ENCODE assay signal across 8 mouse cellular contexts in genomic region chr4:99714904-99715782, GRCm38 (mm10). TPM values are rescaled to one million over a fixed set of nuclear protein-coding genes. Genes with fewer than 3 reads are reported as not detected.
A peak's percentile ranks its signal among the peaks of the same experiment; 100 is the strongest.
DNase-seq lines count a peak whose midpoint lies in the region; ATAC-seq and TF ChIP-seq lines count a peak whose summit lies in the region.

TSS of gene Alg6 (plus strand) at chr4:99715664.

- peak within 1 kb of the TSS; percentile 78 for H3K9ac ChIP-seq in heart, embryonic 15.5 days
- peak within 1 kb of the TSS; percentile 68 for H3K9ac ChIP-seq in liver, embryonic 14.5 days (replicated peaks)
- H3K9ac ChIP-seq in neural tube, embryonic 11.5 days (ENCODE audit: low read length): peak within 1 kb of the TSS; percentile 74
- H3K9ac ChIP-seq in stomach, postnatal 0 days (ENCODE audit: low read length): peak within 1 kb of the TSS; percentile 89

- H3K4me1 ChIP-seq in forebrain, embryonic 10.5 days: peaks cover 10% of the 10 kb centered on the region
- H3K4me1 ChIP-seq in heart, embryonic 15.5 days (replicated peaks): 0 out of 2 replicates have a peak, but pooled peaks cover 6% of the 10 kb centered on the region
- peaks cover 0 to 9% of the 10 kb centered on the region in 2 experiments; a peak in 2 of 4 replicates for H3K4me1 ChIP-seq in liver, embryonic 14.5 days (replicated peaks; ENCODE audit: control insufficient read depth in 2 of 2, insufficient read depth in 2 of 2, low read length in 1 of 2)
- no peaks in the 10 kb centered on the region for H3K4me1 ChIP-seq in neural tube, embryonic 11.5 days (ENCODE audit: control insufficient read depth, insufficient read depth, low read length)
- 0 out of 2 replicates have a peak, but pooled peaks cover 4% of the 10 kb centered on the region for H3K4me1 ChIP-seq in stomach, postnatal 0 days (replicated peaks; ENCODE audit: control insufficient read depth, insufficient read depth)

- peak within 1 kb of the TSS; percentile 77 for H3K4me2 ChIP-seq in heart, embryonic 15.5 days
- H3K4me2 ChIP-seq in liver, embryonic 14.5 days (ENCODE audit: low read depth): peak within 1 kb of the TSS; percentile 70
- peak within 1 kb of the TSS; percentile 44 for H3K4me2 ChIP-seq in neural tube, embryonic 11.5 days (ENCODE audit: low read depth)
- peak within 1 kb of the TSS; percentile 86 for H3K4me2 ChIP-seq in stomach, postnatal 0 days (replicated peaks; ENCODE audit: low read depth)

- no peak for TF ChIP-seq EP300 in liver, embryonic 14.5 days (IDR thresholded peaks at IDR 0.05; ENCODE audit: low read depth)
- no peak for TF ChIP-seq EP300 in stomach, postnatal 0 days (optimal IDR thresholded peaks at IDR 0.05)

- peak; percentile 91 for ATAC-seq in heart, embryonic 15.5 days (replicated peaks; ENCODE audit: insufficient number of reproducible peaks, insufficient read depth, low FRiP score, low read depth)
- peak; percentile 95 for ATAC-seq in liver, embryonic 14.5 days (ENCODE audit: insufficient read depth)
- ATAC-seq in neural tube, embryonic 11.5 days (ENCODE audit: insufficient read depth, low FRiP score, low TSS enrichment): peak; percentile 93
- ATAC-seq in stomach, postnatal 0 days (ENCODE audit: low FRiP score, low TSS enrichment): peak; percentile 94

- H3K36me3 ChIP-seq in forebrain, embryonic 10.5 days (replicated peaks): peaks cover 10% of the 10 kb centered on the region
- peaks cover 5% of the 10 kb centered on the region for H3K36me3 ChIP-seq in heart, embryonic 15.5 days
- H3K36me3 ChIP-seq in liver, embryonic 14.5 days (replicated peaks; ENCODE audit: control insufficient read depth, insufficient read depth, low read depth): no peaks in the 10 kb centered on the region; the same call in 1 of the 2 replicates
- no peaks in the 10 kb centered on the region for H3K36me3 ChIP-seq in neural tube, embryonic 11.5 days (ENCODE audit: control insufficient read depth, insufficient read depth, low read length)
- no peaks in the 10 kb centered on the region for H3K36me3 ChIP-seq in stomach, postnatal 0 days (ENCODE audit: control insufficient read depth, insufficient read depth, low read length)

- H3K27me3 ChIP-seq in forebrain, embryonic 10.5 days (ENCODE audit: poor library complexity, severe bottlenecking): peaks cover 17% of the 10 kb centered on the region
- H3K27me3 ChIP-seq in heart, embryonic 15.5 days: no peaks in the 10 kb centered on the region
- H3K27me3 ChIP-seq in liver, embryonic 14.5 days (ENCODE audit: control insufficient read depth, insufficient read depth, low read length): no peaks in the 10 kb centered on the region
- H3K27me3 ChIP-seq in neural tube, embryonic 11.5 days (ENCODE audit: control insufficient read depth, insufficient read depth, low read length): no peaks in the 10 kb centered on the region
- H3K27me3 ChIP-seq in stomach, postnatal 0 days (ENCODE audit: control insufficient read depth, insufficient read depth, low read length): no peaks in the 10 kb centered on the region

- DNase-seq in CD8-positive naive resting alpha-beta T cell, adult 2 months (ENCODE audit: low read depth in 2 of 2, low spot score in 2 of 2): peak; percentile 92 to 95
- DNase-seq in c-Kit-positive CD71-negative TER-119-negative erythroid progenitor cells, embryonic 14.5 days (ENCODE audit: low read depth): peak; percentile 89
- DNase-seq in forebrain, embryonic 10.5 days (ENCODE audit: extremely low spot score, low spot score): peak; percentile 97
- DNase-seq in kidney, postnatal 25 days: peak; percentile 96 to 97
- peak; percentile 82 to 83 (median 83) for DNase-seq in liver, embryonic 14.5 days (ENCODE audit: low read depth in 3 of 3, low spot score in 3 of 3)
- peak; percentile 98 for DNase-seq in neural tube, embryonic 11.5 days (ENCODE audit: low spot score)
- DNase-seq in stomach, postnatal 0 days (ENCODE audit: low spot score): peak; percentile 98

- 4% methylated on average over 46 of the region's 46 CpGs for WGBS in forebrain, embryonic 10.5 days
- WGBS in heart, embryonic 15.5 days: 2% methylated on average over 46 of the region's 46 CpGs
- WGBS in liver, embryonic 14.5 days (ENCODE audit: insufficient replicate concordance): 2% methylated on average over 46 of the region's 46 CpGs
- 3% methylated on average over 43 of the region's 46 CpGs for WGBS in neural tube, embryonic 11.5 days
- 3% methylated on average over 44 of the region's 46 CpGs for WGBS in stomach, postnatal 0 days

- H3K4me3 ChIP-seq in forebrain, embryonic 10.5 days: peak within 1 kb of the TSS; percentile 66
- H3K4me3 ChIP-seq in heart, embryonic 15.5 days: peak within 1 kb of the TSS; percentile 72
- peak within 1 kb of the TSS; percentile 82 to 87 for H3K4me3 ChIP-seq in liver, embryonic 14.5 days (ENCODE audit: insufficient read depth in 1 of 2, low read depth in 2 of 2, low read length in 2 of 2)
- H3K4me3 ChIP-seq in neural tube, embryonic 11.5 days (ENCODE audit: low read depth, low read length): peak within 1 kb of the TSS; percentile 54
- H3K4me3 ChIP-seq in stomach, postnatal 0 days (ENCODE audit: low read depth, low read length): peak within 1 kb of the TSS; percentile 74

- H3K27ac ChIP-seq in forebrain, embryonic 10.5 days: peak within 1 kb of the TSS; percentile 91
- peak within 1 kb of the TSS; percentile 60 for H3K27ac ChIP-seq in heart, embryonic 15.5 days
- H3K27ac ChIP-seq in liver, embryonic 14.5 days: peak within 1 kb of the TSS; percentile 62
- peak within 1 kb of the TSS; percentile 21; the same call in 1 of the 2 replicates for H3K27ac ChIP-seq in neural tube, embryonic 11.5 days (ENCODE audit: low read depth, low read length)
- H3K27ac ChIP-seq in stomach, postnatal 0 days (replicated peaks): peak within 1 kb of the TSS; percentile 49

- H3K9me3 ChIP-seq in forebrain, embryonic 10.5 days: no peaks in the 10 kb centered on the region
- H3K9me3 ChIP-seq in heart, embryonic 15.5 days (replicated peaks): no peaks in the 10 kb centered on the region
- no peaks in the 10 kb centered on the region for H3K9me3 ChIP-seq in liver, embryonic 14.5 days (ENCODE audit: control insufficient read depth, low read length)
- H3K9me3 ChIP-seq in neural tube, embryonic 11.5 days (ENCODE audit: control insufficient read depth, low read length): no peaks in the 10 kb centered on the region
- H3K9me3 ChIP-seq in stomach, postnatal 0 days (ENCODE audit: control insufficient read depth, low read length): no peaks in the 10 kb centered on the region

- peak; percentile 32; the same call in 1 of the 2 replicates for TF ChIP-seq CTCF in liver, embryonic 14.5 days (IDR thresholded peaks at IDR 0.05; ENCODE audit: low read depth)
- peak; percentile 54 for TF ChIP-seq CTCF in stomach, postnatal 0 days (IDR thresholded peaks at IDR 0.05; ENCODE audit: low read depth)

RNA-seq across cellular contexts. Expression of gene Alg6, which starts in this region (rescaled TPM):
- 20.0 and 20.5 TPM in 2 replicates for polyA plus RNA-seq in forebrain, embryonic 10.5 days (2016; fragmentation: Nextera tagmentation; extraction: Ambion mirVana)
- 9.1 and 11.3 TPM in 2 replicates for polyA plus RNA-seq in heart, embryonic 15.5 days (2015; fragmentation: Nextera tagmentation; extraction: Ambion mirVana)
- 8.0 and 8.2 TPM in 2 replicates for polyA plus RNA-seq in liver, embryonic 14.5 days (2012; rRNA removed)
- polyA plus RNA-seq in liver, embryonic 14.5 days (2014; fragmentation: Nextera tagmentation; extraction: Ambion mirVana): 10.6 and 11.2 TPM in 2 replicates
- 16.4 and 17.4 TPM in 2 replicates for polyA plus RNA-seq in neural tube, embryonic 11.5 days (2014; fragmentation: Nextera tagmentation; extraction: Ambion mirVana)
- polyA plus RNA-seq in stomach, postnatal 0 days (2015; fragmentation: Nextera tagmentation; extraction: Ambion mirVana): 7.6 and 7.8 TPM in 2 replicates

Comparison
In these comparisons a context has a peak if more than half of its experiments do, and no peak if none do; other contexts are left out.
1. Peak in every context shown above with its lines: DNase-seq, ATAC-seq, H3K4me3 ChIP-seq and H3K27ac ChIP-seq.
2. H3K27ac ChIP-seq: peak in every context shown above with its lines; median percentile 91 in forebrain, embryonic 10.5 days; 62 in liver, embryonic 14.5 days; 60 in heart, embryonic 15.5 days; 49 in stomach, postnatal 0 days; 21 in neural tube, embryonic 11.5 days.